Mouse (Mus musculus) natural killer cell, adult 2 months (primary cell): Measurements from ENCODE around the gene Wasf2.

ENCODE experiments used
- DNase-seq, 2 experiments: peaks; one replicate each; pipeline ENCODE4 v3.0.0; 2022; ENCODE audit warnings: low spot score in 2 of 2

Wasf2 gene

DNA sequence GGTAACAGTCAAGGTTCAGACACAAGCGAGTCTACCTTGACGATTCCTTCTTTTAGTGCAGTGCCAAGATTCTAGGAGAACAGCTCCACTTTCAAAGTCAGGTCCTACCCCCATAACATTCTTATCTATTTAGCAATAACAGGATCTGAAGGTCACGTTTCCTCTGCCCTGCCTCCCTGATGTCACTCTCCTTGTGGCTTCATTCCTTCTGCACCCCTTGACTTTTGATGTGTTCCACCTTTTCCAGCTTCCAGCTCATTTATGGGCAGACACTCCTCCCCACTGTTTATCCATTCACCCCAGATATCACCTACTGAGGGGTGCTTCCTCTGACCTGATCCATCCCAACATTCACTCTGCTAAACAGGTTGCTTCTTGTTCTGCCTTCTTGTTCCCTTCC is 3.2 kb upstream of the Wasf2 start:
- no peak for DNase-seq

DNA sequence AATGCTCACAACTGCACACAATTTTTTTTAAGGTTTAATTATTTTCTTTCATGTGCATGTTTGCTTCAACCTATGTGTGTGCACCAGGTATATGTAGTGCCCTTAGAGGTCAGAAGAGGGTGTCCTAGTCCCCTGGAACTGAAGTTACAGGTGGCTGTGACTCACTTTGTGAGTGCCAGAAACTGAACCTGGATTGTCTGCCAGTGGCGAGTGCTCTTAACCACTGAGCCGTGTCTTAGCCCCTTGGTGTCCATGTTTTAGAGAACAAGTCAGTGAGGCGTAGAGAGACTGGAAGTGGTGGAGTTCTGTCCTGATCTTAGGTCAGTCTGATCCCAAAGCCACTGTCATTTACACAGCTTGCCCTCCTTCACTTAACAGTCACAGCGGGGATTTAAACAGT is 2.4 kb upstream of the Wasf2 start:
- no peak for DNase-seq

DNA sequence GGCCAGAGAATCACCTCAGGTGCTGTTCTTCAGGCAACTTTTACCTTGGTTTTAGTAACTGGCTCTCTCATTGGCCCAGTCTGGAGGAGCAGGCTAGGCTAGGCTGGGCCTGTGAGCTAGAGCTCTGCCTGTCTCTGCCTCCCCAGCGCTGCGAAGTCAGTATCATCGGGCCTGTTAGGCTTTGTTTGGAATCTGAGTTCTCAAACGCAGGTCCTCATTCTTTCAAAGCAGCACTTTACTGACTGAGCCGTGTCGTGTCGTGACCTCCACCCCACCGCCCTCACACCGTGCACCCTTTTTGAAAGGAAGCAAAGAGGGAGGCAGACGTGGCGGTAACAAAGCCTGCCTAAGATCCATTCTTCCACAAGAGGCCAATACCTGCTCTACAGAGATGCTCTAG is 914 bp upstream of the Wasf2 start:
- peak in 1 of 2 experiments; percentile 9 for DNase-seq

DNA sequence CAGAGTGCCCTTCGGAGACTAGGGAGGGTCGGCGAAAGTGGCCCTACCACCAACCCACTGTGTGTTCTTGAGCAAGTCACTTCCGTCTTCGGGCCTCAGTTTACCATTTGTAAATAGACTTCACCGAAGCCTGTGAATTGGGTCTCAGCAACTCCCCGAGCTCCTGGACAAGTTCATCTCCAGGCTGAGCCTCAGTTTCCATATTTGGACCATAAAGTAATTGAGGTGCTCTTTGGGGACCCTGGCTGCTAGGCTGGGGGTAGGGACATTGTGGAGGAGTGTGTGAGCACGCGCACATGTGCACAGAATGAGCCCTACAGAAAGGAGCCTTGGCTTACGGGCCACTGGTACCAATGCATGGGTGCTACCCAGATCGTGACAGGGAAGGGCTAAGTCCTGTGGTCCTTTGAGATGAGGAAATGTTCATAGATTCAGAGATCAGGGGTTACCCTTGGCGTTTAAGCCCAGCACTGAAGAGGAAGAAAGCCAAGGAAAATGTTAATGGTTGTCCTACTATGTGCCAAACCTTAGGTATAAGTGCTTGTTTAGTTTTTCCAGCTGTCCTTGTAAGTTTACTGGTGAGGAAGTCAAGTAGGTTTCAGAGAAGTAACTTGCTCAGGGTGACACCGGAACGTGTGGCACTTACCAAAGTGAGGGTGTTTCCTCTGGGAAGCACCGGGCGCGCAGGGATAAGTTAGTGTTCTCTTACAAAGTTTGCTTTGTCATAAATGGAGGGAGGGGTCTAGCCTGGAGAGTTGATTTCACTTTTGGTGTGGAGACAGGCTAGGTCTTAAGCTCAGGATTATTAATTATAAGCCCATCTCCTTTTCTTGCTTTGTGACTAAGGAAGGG is 811 bp downstream of the Wasf2 start:
- DNase-seq: peak; percentile 25 to 31

DNA sequence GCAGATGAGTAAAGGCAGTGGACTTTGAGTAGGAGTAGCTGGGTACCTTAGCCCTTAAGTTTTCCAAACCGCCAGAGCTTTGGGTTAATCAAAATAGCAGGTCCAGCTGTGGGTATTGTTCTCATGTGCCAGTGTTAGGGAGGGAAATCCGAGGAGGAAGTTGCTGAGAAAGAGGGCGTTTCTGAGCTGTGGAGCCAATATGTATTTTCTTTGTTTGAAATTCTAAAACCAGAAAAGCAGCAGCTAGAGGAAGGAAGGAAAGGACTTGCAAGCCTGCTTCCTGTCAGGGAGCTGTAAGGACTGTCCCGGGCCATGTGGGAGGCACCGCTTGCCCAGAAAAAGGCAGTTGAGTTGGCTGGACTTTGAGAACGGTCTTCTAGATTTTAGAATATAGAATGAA is 1.7 kb downstream of the Wasf2 start:
- DNase-seq: peak; percentile 16 to 22

DNA sequence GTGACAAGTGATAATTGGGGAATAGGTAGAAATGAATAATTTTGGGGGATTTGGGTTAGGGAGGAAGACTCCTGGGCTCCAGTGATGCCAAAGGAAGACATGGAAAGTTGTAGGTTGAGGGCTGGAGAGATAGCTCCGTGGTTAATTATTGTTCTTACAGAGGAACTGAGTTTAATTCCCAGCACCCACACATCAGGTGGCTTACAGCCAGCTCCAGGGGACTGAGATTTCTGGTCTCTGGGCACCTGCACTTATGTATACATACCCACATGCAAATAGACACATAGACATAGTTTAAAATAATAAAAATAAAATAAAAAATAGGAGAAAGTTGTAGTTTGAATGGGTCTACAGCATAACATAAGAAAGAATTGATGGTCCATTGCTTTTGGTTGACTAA is 6.6 kb downstream of the Wasf2 start:
- DNase-seq: no peak

DNA sequence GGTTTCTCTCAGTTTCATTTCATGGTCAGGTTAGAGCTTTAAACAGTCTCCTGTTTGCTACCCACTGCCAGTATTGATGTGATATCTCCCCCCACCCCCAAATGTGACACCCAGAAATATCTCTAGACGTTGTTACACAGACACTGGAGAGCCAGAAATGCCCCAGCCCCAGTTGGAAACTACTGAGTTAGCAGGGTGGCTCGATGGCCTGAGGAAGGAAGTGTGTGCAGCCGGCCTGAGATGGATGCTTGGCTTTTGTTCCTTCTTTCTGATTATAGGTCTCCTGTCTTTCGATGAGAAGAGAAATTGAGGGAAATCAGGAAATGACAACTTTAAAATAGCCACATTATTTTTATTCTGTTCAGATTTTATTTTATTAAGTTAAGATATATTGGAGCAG is 8.7 kb downstream of the Wasf2 start:
- DNase-seq: no peak

DNA sequence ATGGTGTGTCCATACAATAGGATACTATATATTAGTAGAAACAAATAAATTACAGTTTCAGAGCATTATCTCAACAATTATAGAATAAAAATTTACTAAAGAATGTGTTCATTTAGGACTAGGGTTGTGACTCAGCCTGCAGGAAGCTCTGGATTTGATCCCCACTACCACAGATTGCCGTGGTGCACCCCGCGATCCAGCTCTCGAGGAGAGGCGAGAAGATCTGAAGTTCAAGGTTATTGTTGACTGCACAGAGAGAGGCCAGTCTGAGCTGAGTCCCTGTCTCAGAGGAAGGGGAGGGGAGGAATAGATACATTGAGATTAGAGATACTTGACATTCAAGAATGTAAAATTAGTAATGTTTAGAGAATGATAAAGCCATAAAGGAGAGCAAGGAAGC is 24.7 kb downstream of the Wasf2 start:
- no peak for DNase-seq

DNA sequence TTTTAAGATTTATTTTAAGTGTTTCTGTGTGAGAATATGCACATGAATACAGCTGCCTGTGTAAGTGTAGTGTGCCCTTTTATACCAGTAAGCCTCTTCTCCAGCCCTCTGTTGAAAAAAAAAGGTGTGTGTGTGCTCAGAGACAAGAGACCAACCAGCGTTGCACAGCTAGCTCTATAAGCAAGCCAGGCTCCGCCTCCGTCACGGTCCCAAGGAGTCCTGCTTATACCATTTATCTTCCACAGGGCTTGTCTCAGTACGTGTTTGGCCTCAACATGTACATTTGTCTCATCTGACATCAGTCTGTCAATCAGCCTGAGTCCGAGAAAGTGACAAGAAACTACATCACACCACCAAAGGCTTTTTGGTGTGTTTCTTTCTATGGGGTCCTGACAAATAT is 25.4 kb downstream of the Wasf2 start:
- no peak for DNase-seq

DNA sequence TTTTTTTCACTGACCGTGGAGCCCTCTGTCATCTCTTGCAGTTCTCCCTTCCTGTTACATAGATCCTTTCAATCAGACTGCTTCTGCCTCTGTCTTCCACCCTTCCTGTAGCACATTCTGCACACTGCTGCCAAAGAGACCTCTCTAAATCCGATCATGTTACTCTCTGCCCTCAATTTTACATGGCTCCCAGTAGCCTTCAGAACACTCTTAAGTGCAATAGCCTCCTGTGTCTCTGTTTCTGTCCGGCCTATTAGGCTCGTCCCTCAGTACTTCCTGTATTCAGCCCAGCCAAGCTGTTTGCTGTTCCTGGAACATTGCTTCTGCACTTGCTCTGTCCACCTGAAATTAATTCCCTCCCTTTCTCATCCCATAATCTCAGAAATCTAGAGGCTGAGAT is 26.1 kb downstream of the Wasf2 start:
- no peak for DNase-seq

DNA sequence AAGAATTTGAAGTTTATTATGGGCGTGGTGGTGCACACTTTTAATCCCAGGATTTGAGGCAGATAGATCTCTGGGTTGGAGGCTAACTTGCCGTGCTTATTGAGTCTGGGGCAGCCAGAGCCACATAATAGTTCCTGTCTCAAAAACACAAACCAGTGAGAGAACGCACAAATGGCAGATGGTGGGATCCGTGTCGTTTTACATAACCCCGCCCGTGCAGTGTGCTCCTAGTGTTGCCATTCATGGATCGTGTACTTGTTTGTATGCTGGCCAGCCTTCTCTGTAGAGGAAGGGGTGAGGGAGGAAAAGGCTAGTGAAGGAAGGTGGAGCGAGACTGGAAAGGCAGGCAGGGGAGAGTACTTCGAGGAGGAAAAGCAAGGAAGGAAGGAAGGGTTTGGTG is 26.5 kb downstream of the Wasf2 start:
- no peak for DNase-seq

DNA sequence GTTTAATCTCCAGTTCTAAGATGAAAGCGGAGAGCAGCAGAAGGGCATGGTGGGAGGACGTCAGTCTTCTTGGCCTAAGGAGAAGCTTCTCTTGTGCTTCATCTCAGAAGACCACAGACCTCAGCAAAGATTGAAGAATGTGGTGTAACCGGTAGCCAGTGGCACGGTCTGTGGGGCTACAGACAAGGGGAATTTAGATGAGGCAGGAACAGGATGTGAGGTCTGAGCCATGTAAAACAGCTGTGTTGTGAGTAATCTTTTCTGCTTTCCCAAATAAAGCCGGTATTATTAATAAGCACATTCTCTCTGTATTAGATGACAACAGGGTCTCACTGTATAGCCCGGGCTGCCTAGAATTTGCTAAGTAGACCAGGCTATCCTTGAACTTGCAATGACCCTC is 28.8 kb downstream of the Wasf2 start:
- peak; percentile 70 to 80 for DNase-seq

DNA sequence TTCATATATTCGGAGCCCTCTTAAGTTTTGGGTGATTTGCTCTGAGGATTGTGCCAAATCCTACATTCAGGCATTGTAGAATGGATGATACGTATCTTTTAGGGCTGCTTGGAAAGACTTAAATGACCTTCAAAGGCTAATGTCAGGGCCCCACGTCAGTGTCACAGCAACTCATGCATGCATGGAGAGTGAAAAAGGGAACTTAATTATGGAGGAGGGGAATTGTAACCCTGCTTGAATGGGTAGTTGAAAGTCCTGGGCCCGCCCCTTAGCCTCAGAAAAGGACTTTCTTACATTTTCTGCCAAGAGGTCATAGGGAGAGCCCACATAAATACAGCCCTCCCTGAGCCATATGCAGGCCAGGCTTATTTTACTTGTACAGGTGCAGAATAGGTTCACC is 29.3 kb downstream of the Wasf2 start:
- DNase-seq: peak in 1 of 2 experiments; percentile 67

DNA sequence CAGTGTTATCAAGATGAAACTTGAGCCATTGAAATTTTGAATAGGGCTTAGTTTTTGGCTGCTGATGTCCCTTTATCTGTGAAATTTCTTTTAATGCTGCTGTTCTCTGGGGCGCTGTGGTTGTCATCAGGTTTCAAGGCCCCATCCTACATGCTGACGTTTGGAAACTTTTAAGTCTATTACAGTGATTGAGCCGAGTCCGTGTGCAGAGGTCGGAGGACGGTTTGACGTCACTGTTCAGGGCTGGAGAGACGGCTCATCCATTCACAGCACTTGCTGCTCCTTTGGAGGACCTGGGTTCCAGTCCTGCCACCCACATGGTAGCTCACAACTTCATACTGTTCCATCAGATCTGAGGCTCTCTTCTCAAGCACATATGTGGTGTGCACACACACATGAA is 29.9 kb downstream of the Wasf2 start:
- DNase-seq: no peak

DNA sequence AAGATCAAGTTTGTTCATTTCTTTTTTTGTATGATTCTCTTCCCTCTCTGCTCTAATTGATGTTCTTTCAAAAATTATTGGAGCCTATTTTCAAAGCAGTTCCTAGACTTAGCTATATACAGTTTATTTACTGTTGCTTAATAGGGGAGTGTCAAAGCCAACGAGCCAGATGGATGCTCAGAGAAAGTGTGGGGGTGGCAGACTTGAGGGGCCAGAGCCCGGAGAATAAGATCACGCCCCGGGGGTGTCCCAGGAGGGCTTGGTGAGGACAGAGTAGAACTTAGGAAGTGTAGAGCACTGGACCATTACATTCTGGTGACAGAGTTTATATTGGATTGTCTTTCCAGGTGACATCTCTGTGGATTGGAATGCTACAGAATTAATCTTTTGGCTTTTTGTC is 30.5 kb downstream of the Wasf2 start:
- DNase-seq: no peak

DNA sequence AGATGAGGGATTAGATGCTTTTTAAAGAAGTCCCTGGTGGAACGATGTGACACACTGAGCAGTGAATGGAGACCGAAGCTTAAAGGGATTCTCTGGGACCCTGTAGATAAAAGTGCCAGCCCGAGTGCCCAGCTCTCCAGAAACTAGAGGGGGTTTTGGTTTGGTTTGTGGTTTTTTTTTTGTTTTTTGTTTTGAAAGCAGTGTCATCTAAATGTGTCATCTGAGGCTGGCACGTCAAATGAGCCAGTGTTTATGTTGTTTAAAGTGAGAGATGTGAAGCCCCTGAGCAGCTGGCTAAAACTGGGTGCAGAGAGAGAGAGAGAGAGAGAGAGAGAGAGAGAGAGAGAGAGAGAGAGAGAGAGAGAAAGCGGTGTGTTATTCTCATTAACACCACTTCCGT is 31.9 kb downstream of the Wasf2 start:
- DNase-seq: peak; percentile 33 to 45

DNA sequence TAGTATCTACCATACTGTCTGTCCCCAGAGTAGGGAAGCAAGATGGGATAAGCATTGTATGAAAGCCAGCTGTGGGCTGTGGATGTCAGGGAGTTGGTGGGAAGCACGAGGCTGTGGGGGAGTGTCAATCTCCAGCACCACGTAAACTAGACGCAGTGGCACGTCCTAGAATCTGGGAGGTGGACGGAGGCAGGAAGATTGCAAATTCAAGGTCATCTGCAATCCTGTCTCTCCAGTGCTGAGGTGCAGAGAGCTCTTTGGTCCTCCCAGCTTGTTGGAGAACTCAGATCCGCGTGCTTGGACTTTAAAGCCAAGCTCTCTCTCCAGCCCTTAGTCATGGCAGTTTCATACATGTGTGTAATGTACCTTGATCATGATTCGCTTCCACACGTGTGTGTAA is 36.5 kb downstream of the Wasf2 start:
- no peak for DNase-seq

DNA sequence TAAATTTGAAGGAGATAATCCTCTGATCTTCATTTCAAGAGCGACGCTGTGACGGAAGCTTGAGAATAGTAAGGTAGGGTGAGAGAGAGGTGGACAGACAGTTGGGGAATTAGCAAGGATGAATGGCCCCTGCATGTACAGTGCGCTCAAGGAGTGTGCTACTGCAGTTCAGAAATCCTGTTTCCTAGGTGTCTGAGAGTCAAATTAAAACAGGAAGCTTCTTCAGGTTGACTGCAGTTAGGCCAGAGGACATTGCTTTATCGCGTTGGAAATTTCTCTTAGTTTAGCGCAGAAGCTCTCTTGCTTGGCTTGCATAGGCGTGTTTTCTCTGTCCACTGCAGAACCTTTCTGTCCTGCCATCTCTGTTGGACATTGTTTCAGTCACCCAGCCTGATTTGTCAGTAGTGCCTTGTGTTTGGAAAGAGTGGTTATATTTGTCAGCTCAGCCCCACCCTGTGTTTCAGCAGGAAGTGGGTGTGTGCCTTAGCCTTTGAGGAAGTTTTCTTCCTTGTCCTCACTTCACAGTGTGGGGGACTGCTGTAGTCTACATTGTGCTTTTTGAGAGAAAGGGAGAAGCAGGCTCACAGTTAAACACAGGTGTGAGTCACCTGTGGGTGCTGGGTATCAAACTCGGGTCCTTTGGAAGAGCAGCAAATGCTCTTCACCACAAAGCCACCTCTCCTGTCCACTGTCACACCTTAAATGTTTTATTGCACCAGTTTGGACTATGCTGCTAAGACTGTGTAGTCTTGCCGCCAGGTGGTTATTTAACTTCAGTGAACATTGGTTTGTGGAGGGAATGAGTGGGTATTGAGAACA is 39.1 kb downstream of the Wasf2 start:
- peak; percentile 45 to 62 for DNase-seq

DNA sequence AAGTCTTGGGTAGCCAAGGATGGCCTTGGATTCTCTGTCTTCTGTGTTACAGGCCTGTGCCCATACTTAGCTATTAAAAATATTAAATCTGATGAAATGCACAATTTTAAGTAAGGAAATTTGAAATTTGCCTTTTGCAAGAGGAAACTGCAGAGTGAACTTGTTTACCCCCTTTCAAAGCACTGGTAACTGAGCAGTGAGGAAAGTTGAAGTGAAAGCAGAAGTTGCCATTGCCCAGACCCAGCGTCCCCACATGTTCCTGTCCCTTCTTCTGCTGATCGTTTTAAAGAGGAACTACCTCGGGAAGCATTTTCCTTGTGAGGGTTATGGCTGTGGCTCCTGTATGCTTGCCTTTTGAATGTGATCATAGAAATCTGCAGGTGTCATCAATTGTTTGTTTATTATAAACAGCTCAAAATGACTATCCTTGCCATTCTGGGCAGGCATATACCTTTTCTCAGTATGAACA is 39.8 kb downstream of the Wasf2 start:
- peak; percentile 18 to 62 for DNase-seq

DNA sequence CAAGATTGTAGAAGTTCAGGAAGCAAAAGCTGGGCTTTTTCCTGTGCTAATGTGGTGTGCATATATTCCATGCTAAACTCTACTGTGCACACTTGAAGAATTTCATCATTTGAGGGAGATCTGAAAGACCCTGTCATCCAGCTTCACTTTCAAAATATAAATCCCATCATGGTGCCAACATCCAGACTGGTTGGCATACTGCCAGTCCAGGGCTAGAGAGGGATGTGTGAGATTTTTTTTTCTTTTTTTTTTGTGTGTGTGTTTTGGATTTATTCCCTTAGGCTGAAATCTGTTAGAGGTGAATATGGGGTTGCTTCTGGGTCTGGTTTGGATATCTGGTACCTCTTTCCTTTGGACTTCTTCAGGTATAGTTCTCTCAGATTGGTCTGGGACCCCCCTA is 40.3 kb downstream of the Wasf2 start:
- no peak for DNase-seq

DNA sequence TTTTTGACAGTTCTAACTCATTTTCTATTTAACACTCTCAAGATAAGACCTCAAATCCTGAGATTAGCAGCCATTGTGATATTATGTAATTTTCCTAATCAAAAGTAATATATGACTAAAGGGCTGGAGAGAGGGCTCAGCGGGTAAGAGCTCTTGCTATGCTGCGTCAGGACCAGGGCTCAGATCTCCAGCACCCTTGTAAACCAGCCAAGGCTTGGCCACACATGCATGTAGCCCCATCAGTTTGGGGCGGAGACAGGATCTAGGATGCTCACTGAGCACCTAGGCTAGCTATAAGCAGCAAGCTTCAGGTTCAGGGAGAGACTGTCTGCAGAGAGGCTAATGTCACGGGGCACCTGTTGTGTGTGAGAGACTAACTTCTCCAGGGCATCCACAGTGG is 42.1 kb downstream of the Wasf2 start:
- no peak for DNase-seq

DNA sequence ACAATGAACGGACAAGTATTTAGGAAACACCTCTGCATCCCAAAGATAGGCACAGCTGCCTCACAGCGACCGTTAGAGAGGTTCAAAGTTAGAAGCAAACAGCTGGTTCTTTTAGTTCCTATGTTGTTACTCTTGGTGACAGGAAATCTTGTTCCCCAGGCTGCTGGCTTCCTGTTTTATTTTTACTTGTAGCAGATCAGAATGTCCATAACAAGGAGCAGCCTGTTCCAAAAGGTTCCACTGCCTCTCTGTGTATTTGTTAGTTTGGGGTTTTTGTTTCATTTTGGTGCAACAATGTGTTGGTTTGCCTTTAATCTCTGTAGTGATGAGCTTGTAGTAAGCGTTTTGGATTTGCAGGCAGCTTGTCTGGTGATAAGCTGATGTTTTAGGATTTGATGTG is 44.1 kb downstream of the Wasf2 start:
- DNase-seq: no peak

DNA sequence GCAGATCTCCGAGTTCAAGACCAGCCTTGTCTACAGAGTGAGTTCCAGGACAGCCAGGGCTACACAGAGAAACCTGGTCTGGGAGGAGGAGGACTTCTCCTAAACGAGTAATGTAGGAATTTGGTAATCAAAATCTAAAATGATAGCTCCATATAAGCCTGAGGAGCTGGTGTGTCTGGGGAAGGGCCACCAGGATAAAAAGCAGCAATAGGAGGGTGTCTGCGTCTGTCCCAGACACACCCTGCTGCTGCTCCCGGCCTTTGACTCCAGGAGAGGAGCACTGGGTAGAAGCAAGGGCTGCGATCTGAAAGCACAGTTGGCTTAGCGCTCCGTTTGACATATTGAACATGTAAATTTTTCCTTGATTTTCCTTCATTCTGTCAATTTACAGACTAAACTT is 45.0 kb downstream of the Wasf2 start:
- no peak for DNase-seq
